In genomic region chr3:152821202-152821601, GRCm38 (mm10) we compare ENCODE assay signal across 9 mouse cellular contexts.
DNase-seq lines count a peak whose midpoint lies in the region; ATAC-seq and TF ChIP-seq lines count a peak whose summit lies in the region.
"Had no signal": no experiment of that assay in that cellular context is flagged by ENCODE, and none has a peak within 500 bp of the region (broad histone marks: within the 10 kb centered on the region; RNA-seq: fewer than 3 reads in every experiment).

No protein-coding gene starts in this region.

- no peak for TF ChIP-seq POLR2A in cerebellum, adult 2 months (IDR thresholded peaks at IDR 0.05; ENCODE audit: borderline replicate concordance, insufficient read depth, low read length)

- H3K4me2 ChIP-seq in hindbrain, embryonic 13.5 days, result no peak overlapping the region
- H3K4me2 ChIP-seq: hindbrain, embryonic 15.5 days had no signal

- no peaks in the 10 kb centered on the region for H3K4me1 ChIP-seq in hindbrain, embryonic 10.5 days (replicated peaks)
- H3K4me1 ChIP-seq in hindbrain, embryonic 13.5 days (replicated peaks), result no peaks in the 10 kb centered on the region; the same call in 1 of the 2 replicates
- no peaks in the 10 kb centered on the region for H3K4me1 ChIP-seq in cerebellum, adult 2 months (ENCODE audit: control insufficient read depth, insufficient read depth, low read length)
- H3K4me1 ChIP-seq: hindbrain, embryonic 15.5 days had no signal

- H3K9me3 ChIP-seq in hindbrain, embryonic 10.5 days, result no peaks in the 10 kb centered on the region
- no peaks in the 10 kb centered on the region for H3K9me3 ChIP-seq in hindbrain, embryonic 13.5 days
- H3K9me3 ChIP-seq: hindbrain, embryonic 15.5 days had no signal

- no peak overlapping the region for H3K4me3 ChIP-seq in hindbrain, embryonic 10.5 days
- H3K4me3 ChIP-seq in hindbrain, embryonic 13.5 days, result no peak overlapping the region
- H3K4me3 ChIP-seq in cerebellum, adult 2 months (replicated peaks; ENCODE audit: insufficient read depth, low read depth, low read length), result no peak overlapping the region
- H3K4me3 ChIP-seq: hindbrain, embryonic 15.5 days had no signal

- ATAC-seq in hindbrain, embryonic 13.5 days (ENCODE audit: low FRiP score), result no peak

- 67% methylated on average over 14 of the region's 14 CpGs for WGBS in hindbrain, embryonic 10.5 days
- WGBS in hindbrain, embryonic 13.5 days, result 68% methylated on average over 14 of the region's 14 CpGs
- 54% methylated on average over 14 of the region's 14 CpGs for WGBS in cerebellum, adult 2 months

- no peak overlapping the region for H3K27ac ChIP-seq in hindbrain, embryonic 10.5 days
- no peak overlapping the region for H3K27ac ChIP-seq in hindbrain, embryonic 13.5 days
- H3K27ac ChIP-seq in cerebellum, adult 2 months (ENCODE audit: insufficient read depth, low read length), result no peak overlapping the region
- H3K27ac ChIP-seq: hindbrain, embryonic 15.5 days had no signal

- H3K36me3 ChIP-seq in hindbrain, embryonic 10.5 days, result no peaks in the 10 kb centered on the region
- H3K36me3 ChIP-seq in hindbrain, embryonic 13.5 days, result peaks cover 2% of the 10 kb centered on the region; the same call in 1 of the 2 replicates
- H3K36me3 ChIP-seq: hindbrain, embryonic 15.5 days had no signal

- DNase-seq in hindbrain, embryonic 10.5 days (ENCODE audit: low spot score), result peak; percentile 67
- DNase-seq in adrenal gland, adult (ENCODE audit: inconsistent age in 2 of 2, low spot score in 1 of 2), result peak; percentile 73 to 88
- peak; percentile 11 for DNase-seq in gastrocnemius, postnatal 25 days
- DNase-seq in kidney, postnatal 14 days, result peak; percentile 84
- DNase-seq in naive thymus-derived CD4-positive, alpha-beta T cell, adult 2 months (ENCODE audit: low read depth), result peak; percentile 37
- peak; percentile 56 to 78 for DNase-seq in urinary bladder, postnatal 4 days (ENCODE audit: low spot score in 2 of 2)
- DNase-seq in cerebellum, adult 2 months, result no peak

- no peak overlapping the region for H3K9ac ChIP-seq in hindbrain, embryonic 13.5 days
- H3K9ac ChIP-seq: hindbrain, embryonic 15.5 days had no signal

- H3K27me3 ChIP-seq in hindbrain, embryonic 10.5 days (ENCODE audit: insufficient read depth, poor library complexity, severe bottlenecking), result no peaks in the 10 kb centered on the region
- no peaks in the 10 kb centered on the region for H3K27me3 ChIP-seq in hindbrain, embryonic 13.5 days
- no peaks in the 10 kb centered on the region for H3K27me3 ChIP-seq in cerebellum, adult 2 months (ENCODE audit: control insufficient read depth, insufficient read depth, low read length)
- H3K27me3 ChIP-seq: hindbrain, embryonic 15.5 days had no signal

- TF ChIP-seq CTCF in cerebellum, adult 2 months (IDR thresholded peaks at IDR 0.05; ENCODE audit: borderline replicate concordance, insufficient read depth, low read depth, low read length), result no peak

Comparison
In these comparisons a context has a peak if more than half of its experiments do, and no peak if none do; other contexts are left out.
1. DNase-seq: peak in hindbrain, embryonic 10.5 days (single experiment), adrenal gland, adult (2 of 2), gastrocnemius, postnatal 25 days (single experiment), kidney, postnatal 14 days (single experiment), naive thymus-derived CD4-positive, alpha-beta T cell, adult 2 months (single experiment) and urinary bladder, postnatal 4 days (2 of 2); none in cerebellum, adult 2 months (0 of 2).